Mouse (Mus musculus): Measurements from ENCODE around the gene Gprc5c.

Gprc5c gene

GRCm38 (mm10) chr11:114914978-114915377, 64.0 kb downstream of the Gprc5c start:
- DNase-seq (ENCODE audit: low spot score), result no peak

GRCm38 (mm10) chr11:114917120-114917519, 66.2 kb downstream of the Gprc5c start:
- DNase-seq (ENCODE audit: low spot score), result no peak

Measured in testis, postnatal 14 days (tissue).